Mouse (Mus musculus) liver, postnatal 0 days (tissue): ENCODE measurements around the gene Hectd2.

Experiments used
- CTCF ChIP-seq: sonication (generic); IDR thresholded peaks from 2 replicates; pipeline ENCODE4 v1.5.1; 2016; ENCODE audit warnings: antibody characterized with exemption, low read depth
- EP300 ChIP-seq: IDR thresholded peaks from 2 replicates; pipeline ENCODE4 v1.6.1; 2016; ENCODE audit warnings: antibody characterized with exemption, low read depth, mild to moderate bottlenecking

DNA sequence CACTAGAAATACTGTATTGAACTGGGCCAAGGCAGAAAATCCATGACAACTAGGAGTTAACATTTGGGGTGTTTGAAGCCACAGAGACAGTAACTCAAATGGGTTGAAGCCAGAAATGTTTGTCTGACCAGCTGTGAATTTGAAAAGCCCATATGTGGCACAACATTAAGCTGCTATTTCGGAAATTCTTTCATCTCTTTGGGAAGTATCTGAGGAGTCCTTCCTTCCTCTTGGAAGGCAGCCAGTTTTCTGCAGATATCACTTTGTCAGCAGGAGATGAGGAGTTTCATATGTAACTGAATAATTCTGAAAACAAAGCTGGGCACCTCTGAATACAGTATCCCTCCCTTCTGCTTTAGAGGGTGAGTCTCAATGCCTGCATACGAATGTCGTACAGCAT lies 86.7 kb downstream of the Hectd2 start:
- TF ChIP-seq CTCF (no peak), EP300 (no peak)
